In the genomic region with DNA sequence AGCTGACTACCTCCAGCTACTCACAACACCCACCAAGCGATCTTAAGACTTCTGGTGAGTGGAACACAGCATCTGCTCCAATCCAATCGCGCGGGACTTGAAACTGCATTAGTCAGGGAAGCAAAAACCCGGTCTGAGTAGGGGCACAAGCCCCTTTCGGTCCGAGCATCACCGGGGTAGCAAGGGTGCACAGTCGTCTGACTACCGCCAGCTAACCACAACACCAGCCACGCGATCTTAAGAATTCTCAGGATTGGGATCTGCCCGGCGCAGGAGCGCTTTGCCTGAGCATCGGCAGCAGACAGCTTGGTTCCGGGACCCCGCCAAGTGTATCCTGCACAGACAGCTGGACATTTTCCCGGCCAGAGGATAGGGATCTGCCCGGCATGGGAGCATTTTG, we compare ENCODE assay signal across 25 mouse cellular contexts. TPM values are rescaled to one million over a fixed set of nuclear protein-coding genes. Genes with fewer than 3 reads are reported as not detected.
"Had no signal": no experiment of that assay in that cellular context is flagged by ENCODE, and none has a peak within 500 bp of the region (broad histone marks: within the 10 kb centered on the region; RNA-seq: fewer than 3 reads in every experiment).

No protein-coding gene starts in this region.

RNA-seq across cellular contexts. Expression of gene Gm5150, which starts 45.5 kb away (rescaled TPM):
- total RNA-seq: left cerebral cortex, postnatal 14 days; left cerebral cortex, postnatal 25 days; left cerebral cortex, postnatal 36 days; left cerebral cortex, postnatal 4 days; megakaryocyte-erythroid progenitor cell, adult 5-6 weeks had no signal
- polyA plus RNA-seq: limb, embryonic 10.5 days; limb, embryonic 11.5 days; limb, embryonic 12.5 days; limb, embryonic 13.5 days; limb, embryonic 14.5 days; limb, embryonic 15.5 days; lung, embryonic 14.5 days; lung, embryonic 16.5 days; midbrain, embryonic 10.5 days; midbrain, embryonic 11.5 days; midbrain, embryonic 12.5 days; midbrain, embryonic 13.5 days; midbrain, embryonic 14.5 days; midbrain, embryonic 15.5 days; midbrain, embryonic 16.5 days; midbrain, postnatal 0 days; myocyte; neural tube, embryonic 11.5 days; neural tube, embryonic 12.5 days; neural tube, embryonic 13.5 days had no signal
